Comparison of ENCODE assay signal across 27 mouse cellular contexts in genomic region chr11:50208039-50208438, GRCm38 (mm10). TPM values are rescaled to one million over a fixed set of nuclear protein-coding genes. Genes with fewer than 3 reads are reported as not detected.
A peak's percentile ranks its signal among the peaks of the same experiment; 100 is the strongest.
DNase-seq lines count a peak whose midpoint lies in the region; ATAC-seq and TF ChIP-seq lines count a peak whose summit lies in the region.
"Had no signal": no experiment of that assay in that cellular context is flagged by ENCODE, and none has a peak within 500 bp of the region (broad histone marks: within the 10 kb centered on the region; RNA-seq: fewer than 3 reads in every experiment).

No protein-coding gene starts in this region.

- H3K4me3 ChIP-seq in gastrocnemius, adult 2 months: peak overlapping the region; percentile 77
- H3K4me3 ChIP-seq in layer of hippocampus, adult 2 months: peak overlapping the region; percentile 32; the same call in 1 of the 2 replicates
- H3K4me3 ChIP-seq in megakaryocyte, embryonic 14.5 days (replicated peaks): peak overlapping the region; percentile 75
- H3K4me3 ChIP-seq: embryonic facial prominence, embryonic 12.5 days; kidney, embryonic 15.5 days had no signal

- peaks cover 76% of the 10 kb centered on the region for H3K4me1 ChIP-seq in megakaryocyte, embryonic 14.5 days

- peaks cover 61% of the 10 kb centered on the region for H3K36me3 ChIP-seq in megakaryocyte, embryonic 14.5 days (replicated peaks; ENCODE audit: low read length)

- intact Hi-C loops in gastrocnemius, adult 2 months (cut with DNase I): no loop called here

- no peaks in the 10 kb centered on the region for H3K9me3 ChIP-seq in megakaryocyte, embryonic 14.5 days
- H3K9me3 ChIP-seq: embryonic facial prominence, embryonic 12.5 days; hindbrain, embryonic 15.5 days; kidney, embryonic 15.5 days; limb, embryonic 12.5 days had no signal

- TF ChIP-seq CTCF in gastrocnemius, adult 2 months (IDR thresholded peaks at IDR 0.05): no peak
- TF ChIP-seq CTCF in layer of hippocampus, adult 2 months (conservative IDR thresholded peaks at IDR 0.05): no peak

- no peak for ATAC-seq in megakaryocyte, adult 5-6 weeks (ENCODE audit: poor library complexity, severe bottlenecking)
- ATAC-seq: CD4-positive, CD25-positive, alpha-beta regulatory T cell, adult 4 months; forebrain, embryonic 14.5 days; intestine, embryonic 16.5 days; midbrain, embryonic 16.5 days had no signal

- no peaks in the 10 kb centered on the region for H3K27me3 ChIP-seq in megakaryocyte, embryonic 14.5 days (replicated peaks)
- H3K27me3 ChIP-seq: embryonic facial prominence, embryonic 12.5 days; hindbrain, embryonic 15.5 days; kidney, embryonic 15.5 days; limb, embryonic 12.5 days had no signal

- no peak overlapping the region; the same call in 1 of the 2 replicates for H3K27ac ChIP-seq in gastrocnemius, adult 2 months
- H3K27ac ChIP-seq in layer of hippocampus, adult 2 months: no peak overlapping the region
- H3K27ac ChIP-seq: embryonic facial prominence, embryonic 12.5 days; hindbrain, embryonic 15.5 days; kidney, embryonic 15.5 days; limb, embryonic 12.5 days had no signal

- DNase-seq in gastrocnemius, adult 2 months: no peak
- DNase-seq in gastrocnemius, postnatal 10 days: no peak
- no peak for DNase-seq in layer of hippocampus, adult 2 months (ENCODE audit: low spot score in 2 of 2)
- DNase-seq in layer of hippocampus, postnatal 36 days: no peak
- no peak for DNase-seq in kidney, postnatal 14 days
- DNase-seq in kidney, adult 8-10 months: no peak
- DNase-seq: adrenal gland, postnatal 36 days; cerebellum, adult 11 months; cerebellum, postnatal 14 days; heart, postnatal 4 days; kidney, postnatal 4 days; layer of hippocampus, adult 9-11 months; lung, adult 18-20 months; lung, postnatal 14 days; right cerebral cortex, postnatal 4 days; thymus, postnatal 25 days had no signal

RNA-seq across cellular contexts. Expression of gene Sqstm1, which starts 2.6 kb away (rescaled TPM):
- 100 to 1,000 TPM; 376 to 655 TPM for total RNA-seq in gastrocnemius, adult 2 months (2021)
- total RNA-seq in gastrocnemius, postnatal 10 days (2021): 100 to 1,000 TPM; 196 to 231 TPM
- total RNA-seq in layer of hippocampus, adult 2 months (2021): 100 to 1,000 TPM; 444 to 465 TPM
- 100 to 1,000 TPM; 426 to 430 TPM for total RNA-seq in layer of hippocampus, postnatal 36 days (2021)
- polyA plus RNA-seq in megakaryocyte, embryonic 14.5 days (2012; ENCODE audit: insufficient read depth, low replicate concordance): 154 and 155 TPM in 2 replicates
- total RNA-seq in megakaryocyte, adult 5-6 weeks (2015): 51.8 and 56.7 TPM in 2 replicates
- total RNA-seq in megakaryocyte, adult 5-6 weeks (2017): 298 and 386 TPM in 2 replicates

RNA-seq across cellular contexts. Expression of gene Mgat4b, which starts 2.7 kb away (rescaled TPM):
- 10 to 100 TPM; 33.9 to 40.7 TPM for total RNA-seq in gastrocnemius, adult 2 months (2021)
- total RNA-seq in gastrocnemius, postnatal 10 days (2021): 10 to 100 TPM; 31.2 to 35.0 TPM
- total RNA-seq in layer of hippocampus, adult 2 months (2021): 10 to 100 TPM; 91.2 to 93.0 TPM
- 100 to 1,000 TPM in 1 of 2 experiments, 10 to 100 TPM in 1; 91.1 to 102 TPM for total RNA-seq in layer of hippocampus, postnatal 36 days (2021)
- polyA plus RNA-seq in megakaryocyte, embryonic 14.5 days (2012; ENCODE audit: insufficient read depth, low replicate concordance): 119 and 130 TPM in 2 replicates
- 17.1 and 22.2 TPM in 2 replicates for total RNA-seq in megakaryocyte, adult 5-6 weeks (2015)
- total RNA-seq in megakaryocyte, adult 5-6 weeks (2017): 9.1 and 12.1 TPM in 2 replicates

RNA-seq across cellular contexts. Expression of gene Ltc4s, which starts 30.4 kb away (rescaled TPM):
- total RNA-seq in gastrocnemius, adult 2 months (2021): 1 to 10 TPM; 2.1 to 3.2 TPM
- total RNA-seq in gastrocnemius, postnatal 10 days (2021): 1 to 10 TPM; 2.3 to 3.9 TPM
- total RNA-seq in layer of hippocampus, adult 2 months (2021): 1 to 10 TPM; 6.8 to 9.3 TPM
- total RNA-seq in layer of hippocampus, postnatal 36 days (2021): 1 to 10 TPM; 5.1 to 8.7 TPM
- polyA plus RNA-seq in megakaryocyte, embryonic 14.5 days (2012; ENCODE audit: insufficient read depth, low replicate concordance): 10.5 and 22.9 TPM in 2 replicates
- total RNA-seq in megakaryocyte, adult 5-6 weeks (2015): not detected in 2 replicates
- total RNA-seq in megakaryocyte, adult 5-6 weeks (2017): 0.66 TPM in 1 of 2 replicates, not detected in the other
- total RNA-seq: granulocyte monocyte progenitor cell, adult 5-6 weeks had no signal
- polyA plus RNA-seq: CD4-positive, CD25-positive, alpha-beta regulatory T cell, adult 4 months had no signal

RNA-seq across cellular contexts. Expression of gene Mrnip, which starts 33.8 kb away (rescaled TPM):
- 1 to 10 TPM; 2.4 to 3.1 TPM for total RNA-seq in gastrocnemius, adult 2 months (2021)
- total RNA-seq in gastrocnemius, postnatal 10 days (2021): 1 to 10 TPM; 6.3 to 7.5 TPM
- total RNA-seq in layer of hippocampus, adult 2 months (2021): 10 to 100 TPM; 12.7 to 15.8 TPM
- 10 to 100 TPM; 13.0 to 14.2 TPM for total RNA-seq in layer of hippocampus, postnatal 36 days (2021)
- polyA plus RNA-seq in megakaryocyte, embryonic 14.5 days (2012; ENCODE audit: insufficient read depth, low replicate concordance): 3.7 TPM in 1 of 2 replicates, not detected in the other
- 7.6 and 9.2 TPM in 2 replicates for total RNA-seq in megakaryocyte, adult 5-6 weeks (2015)
- total RNA-seq in megakaryocyte, adult 5-6 weeks (2017): 7.5 and 11.6 TPM in 2 replicates
